Mouse (Mus musculus) spleen, adult 12 weeks (tissue): Measurements from ENCODE around the gene Cdk5rap2.

Experiments used
- DNase-seq: peaks from one replicate; pipeline ENCODE4 v3.0.0; 2022; ENCODE audit warnings: low spot score

Cdk5rap2 gene

GRCm38 (mm10) chr4:70409994-70410721 is at the start of gene Cdk5rap2:
TSS of gene Cdk5rap2 (minus strand) at chr4:70410443.
- DNase-seq, result peak; percentile 88

DNA sequence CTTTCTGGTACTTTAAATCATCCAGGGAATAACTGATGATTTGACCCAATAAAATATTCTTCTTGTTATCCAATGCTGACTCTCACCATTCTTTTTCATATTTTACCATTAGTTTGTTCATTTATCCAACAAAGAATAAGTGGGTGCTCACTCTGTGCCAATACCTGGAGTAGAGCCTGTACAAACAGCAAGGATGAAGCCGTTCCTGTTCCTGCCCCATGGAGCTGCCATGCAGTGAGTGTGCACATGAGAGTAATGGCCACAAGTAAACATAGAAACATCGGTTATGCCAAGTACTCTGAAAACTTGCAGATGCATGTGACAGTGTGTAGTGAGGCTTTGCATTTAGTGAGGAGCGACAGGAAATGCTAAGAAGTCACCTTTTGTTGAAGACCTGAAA is 41.9 kb upstream of the Cdk5rap2 start:
- DNase-seq, result no peak

DNA sequence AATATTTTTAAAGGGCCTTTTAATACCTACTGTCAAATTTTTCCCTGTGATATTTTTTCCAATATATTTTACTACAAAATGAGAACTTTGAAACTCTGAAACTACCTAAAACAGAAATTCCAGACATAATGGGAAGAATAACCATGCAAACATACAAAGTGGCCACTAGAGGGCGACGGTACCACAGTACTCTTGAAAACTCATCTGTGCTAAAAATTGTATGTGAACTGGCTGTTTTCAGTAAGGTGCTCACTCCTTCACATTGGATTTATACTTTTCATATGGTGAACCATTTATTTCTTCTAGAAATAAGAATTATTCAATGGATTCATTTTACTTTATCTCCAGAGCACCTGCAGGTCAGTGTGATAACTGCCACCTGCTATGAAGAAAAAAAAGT is 41.5 kb upstream of the Cdk5rap2 start:
- no peak for DNase-seq

DNA sequence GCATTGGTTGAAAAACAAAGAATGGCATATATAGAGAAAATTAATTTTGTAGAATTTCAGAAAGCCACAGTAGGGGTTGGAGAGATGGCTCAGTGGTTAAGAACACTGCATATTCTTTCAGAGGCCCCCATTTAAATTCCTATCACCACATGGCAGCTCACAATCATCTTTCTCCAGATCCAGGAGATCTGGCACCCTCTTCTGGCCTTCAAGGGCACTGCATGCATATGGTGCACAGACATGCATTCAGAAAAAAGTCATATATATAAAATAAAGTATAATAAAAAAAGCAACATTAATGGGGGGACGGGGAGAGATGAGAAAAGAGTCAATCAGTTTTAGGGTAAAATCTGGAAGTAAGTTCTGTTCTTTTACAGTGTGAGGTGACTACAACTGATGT is 39.4 kb upstream of the Cdk5rap2 start:
- DNase-seq, result no peak

- no peak for DNase-seq
Observed at GRCm38 (mm10) chr4:70446774-70447173, 36.5 kb upstream of the Cdk5rap2 start.

DNA sequence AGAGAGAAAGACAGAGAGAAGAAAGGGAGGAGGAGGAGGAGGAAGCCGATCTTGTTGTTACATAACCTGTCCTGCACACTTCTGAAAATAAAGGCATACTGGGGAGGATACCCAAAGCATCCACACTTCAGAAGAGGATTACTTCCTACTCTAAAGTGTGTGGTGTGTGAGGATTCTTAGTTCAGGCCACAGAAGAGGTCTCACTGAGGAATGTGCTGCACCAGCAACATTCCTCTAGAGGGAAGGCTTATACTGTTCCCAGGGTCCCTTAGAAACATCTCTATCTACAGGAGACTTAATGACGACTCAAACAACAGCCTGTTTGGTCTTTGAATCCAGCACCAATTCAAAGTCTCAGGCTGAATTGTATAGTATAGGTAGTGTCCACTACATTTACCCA is 10.0 kb upstream of the Cdk5rap2 start:
- DNase-seq, result no peak

DNA sequence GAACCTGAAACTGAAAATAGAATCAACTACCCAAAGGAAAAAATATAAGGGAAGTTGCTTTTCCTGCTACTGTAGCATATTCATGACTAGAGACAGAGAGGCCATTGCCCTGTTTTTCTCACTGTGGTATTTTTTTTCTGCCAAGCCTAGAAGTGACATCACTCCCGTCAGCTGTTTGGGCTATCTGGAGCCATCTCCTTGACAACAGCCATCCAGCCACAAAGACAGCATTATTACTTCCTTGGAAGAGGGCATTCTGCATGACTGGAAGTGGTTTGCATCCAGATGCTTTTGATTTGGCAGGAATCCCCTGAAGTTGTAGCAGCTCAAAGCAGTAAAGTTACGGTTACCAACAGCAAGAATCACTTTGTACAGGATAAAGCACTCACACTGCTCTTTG is 1.9 kb upstream of the Cdk5rap2 start:
- no peak for DNase-seq

GRCm38 (mm10) chr4:70409456-70409855 is 787 bp downstream of the Cdk5rap2 start:
- no peak for DNase-seq

DNA sequence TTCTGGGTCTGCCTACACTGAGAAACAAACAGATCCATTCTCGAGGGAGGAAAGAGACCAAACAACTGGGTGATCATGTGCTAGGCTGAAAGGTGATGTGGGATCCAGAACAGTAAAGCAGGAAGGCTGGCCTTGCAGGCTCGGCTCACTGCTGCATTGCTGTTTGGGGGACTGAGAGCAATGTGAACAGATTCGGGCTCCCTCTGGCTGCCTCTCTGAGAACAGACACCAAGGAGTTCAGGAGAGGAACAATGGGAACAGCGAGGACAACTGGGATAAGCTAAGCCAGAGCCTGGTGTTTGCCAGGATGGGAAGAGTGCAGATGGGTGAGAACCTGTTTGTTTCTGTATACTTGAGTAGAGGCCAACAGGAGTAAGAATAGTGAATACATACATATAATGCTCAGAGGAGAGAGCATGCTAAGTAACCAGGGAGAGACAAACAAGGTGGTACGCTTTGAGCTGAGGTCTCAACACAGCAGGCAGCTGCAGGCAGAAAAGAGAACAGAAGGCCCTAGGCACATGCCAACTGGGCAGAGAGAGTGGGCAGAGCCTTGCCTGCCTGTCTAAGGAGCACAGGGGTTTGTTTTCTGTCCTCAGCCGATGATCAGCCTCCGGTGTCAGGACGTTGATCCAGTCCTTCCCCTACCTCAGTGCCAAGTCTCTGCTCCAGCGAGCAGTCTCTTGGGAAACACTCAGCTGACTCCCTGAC is 8.0 kb downstream of the Cdk5rap2 start:
- no peak for DNase-seq

- DNase-seq, result no peak
Observed at GRCm38 (mm10) chr4:70399476-70399875, 10.8 kb downstream of the Cdk5rap2 start.

DNA sequence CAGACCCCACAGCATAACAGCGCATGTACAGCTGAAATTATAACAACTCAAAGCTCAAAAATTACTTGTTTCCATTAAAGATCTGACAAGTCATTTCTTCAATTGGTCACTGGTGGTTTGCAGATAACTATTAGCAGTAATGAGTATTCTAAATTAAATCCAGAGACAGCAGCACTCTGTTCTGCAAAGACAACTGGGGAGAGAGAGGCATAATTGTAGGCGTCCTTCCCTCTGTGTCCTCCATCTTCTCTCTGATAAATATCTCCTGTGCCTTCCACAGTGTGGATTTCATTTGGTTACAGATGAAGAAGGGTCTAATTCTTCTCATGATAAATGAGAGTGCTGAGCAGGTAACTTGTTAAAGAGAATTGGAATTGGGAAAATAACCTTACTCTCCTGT is 11.2 kb downstream of the Cdk5rap2 start:
- no peak for DNase-seq

GRCm38 (mm10) chr4:70398088-70398487 is 12.2 kb downstream of the Cdk5rap2 start:
- no peak for DNase-seq

- no peak for DNase-seq
Observed at GRCm38 (mm10) chr4:70396701-70397100, 13.5 kb downstream of the Cdk5rap2 start.

- DNase-seq, result no peak
Observed at GRCm38 (mm10) chr4:70394736-70395135, 15.5 kb downstream of the Cdk5rap2 start.

GRCm38 (mm10) chr4:70391760-70392372 is 18.4 kb downstream of the Cdk5rap2 start:
- no peak for DNase-seq

DNA sequence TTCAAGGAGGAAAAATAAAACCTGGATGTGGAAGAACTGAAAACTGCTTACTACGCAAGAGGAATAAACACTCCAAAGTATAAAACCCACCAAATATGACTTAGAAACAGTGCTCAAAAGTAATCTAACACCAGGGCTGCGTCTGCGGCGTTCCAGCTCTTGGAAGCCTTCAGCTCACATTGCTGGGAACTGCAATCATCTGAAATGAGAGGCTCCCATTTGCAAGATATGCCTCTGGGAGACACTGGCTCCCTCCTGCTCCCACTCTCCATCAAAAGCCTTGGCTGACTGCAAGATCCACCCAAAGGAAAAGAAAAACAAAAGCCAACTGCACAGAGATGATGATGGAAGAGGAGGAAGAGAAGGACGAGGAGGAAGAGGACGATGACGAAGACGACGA is 19.2 kb downstream of the Cdk5rap2 start:
- DNase-seq, result no peak

DNA sequence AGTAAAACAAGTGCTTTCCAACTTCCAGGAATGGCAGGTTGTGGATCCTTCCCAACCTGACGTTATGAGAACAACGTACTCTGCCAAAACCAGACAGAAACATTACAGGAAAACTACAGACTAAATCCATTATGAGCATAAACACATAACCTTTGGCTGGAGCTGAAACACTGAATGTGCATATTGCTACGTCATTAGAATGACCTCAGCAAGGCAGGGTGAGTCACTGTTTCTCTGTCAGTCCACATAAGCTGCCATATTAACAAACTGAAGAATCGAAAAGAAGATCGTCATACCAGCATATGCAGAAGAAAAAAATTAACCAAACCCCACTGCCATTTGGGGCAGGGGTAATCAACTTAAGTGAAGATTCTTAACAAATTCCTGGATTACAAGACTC is 24.0 kb downstream of the Cdk5rap2 start:
- no peak for DNase-seq

DNA sequence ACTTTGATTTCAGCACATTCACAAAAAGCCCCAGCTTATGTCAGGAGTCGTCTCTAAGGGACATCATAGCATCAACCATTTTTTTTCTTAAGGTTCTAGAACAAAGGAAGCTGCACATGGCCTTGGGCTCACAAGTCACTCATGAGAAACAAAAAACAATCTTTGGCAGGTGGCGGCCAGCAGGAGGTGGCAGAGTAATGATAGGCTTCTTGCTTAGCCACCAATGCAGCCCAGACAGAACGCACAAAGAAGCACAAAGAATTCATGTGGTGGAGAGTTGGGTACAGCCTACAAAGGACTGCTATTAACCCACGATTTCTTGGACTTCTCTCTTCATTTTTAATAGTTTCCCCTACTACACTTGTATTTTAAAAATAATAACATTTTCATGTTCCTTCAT is 32.9 kb downstream of the Cdk5rap2 start:
- DNase-seq, result no peak

- DNase-seq, result no peak
Observed at GRCm38 (mm10) chr4:70365061-70365858, 45.0 kb downstream of the Cdk5rap2 start.

DNA sequence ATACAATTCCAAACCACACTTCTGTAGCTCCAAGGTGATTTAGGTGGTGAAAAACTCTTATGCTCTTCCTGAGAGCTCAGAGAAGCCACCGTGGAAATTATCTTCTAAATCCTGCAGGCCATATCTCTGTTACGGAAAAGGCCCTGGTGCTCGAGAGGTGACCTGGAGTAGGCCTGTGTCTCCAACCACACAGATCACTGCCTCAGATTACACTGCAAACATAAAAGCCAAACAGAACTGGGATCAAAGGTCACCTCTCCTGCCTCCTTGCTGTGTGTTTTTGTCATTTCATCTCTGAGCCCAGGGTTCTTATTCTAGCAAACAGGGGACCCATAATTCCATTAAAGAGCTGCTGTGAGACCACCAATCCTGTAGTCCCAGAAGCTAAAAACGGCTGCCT is 48.9 kb downstream of the Cdk5rap2 start:
- DNase-seq, result no peak

- no peak for DNase-seq
Observed at GRCm38 (mm10) chr4:70355659-70356350, 54.4 kb downstream of the Cdk5rap2 start.

GRCm38 (mm10) chr4:70354448-70354847 is 55.8 kb downstream of the Cdk5rap2 start:
- DNase-seq, result no peak
